Mouse (Mus musculus) intestine, postnatal 0 days (tissue): ENCODE results near the gene Prr5l. TPM values are rescaled to one million over a fixed set of nuclear protein-coding genes. Genes with fewer than 3 reads are reported as not detected.

Source experiments
- ATAC-seq: fragments of 200-750 bp; cut with Nextera tagmentation; 2 replicates; pipeline ENCODE4 v1.8.0; 2017; ENCODE audit warnings: mild to moderate bottlenecking, moderate TSS enrichment, moderate library complexity
- H3K27ac ChIP-seq: fragments of 300-500 bp; sonication (generic); 2 replicates; pipeline ENCODE4 v1.5.1; 2014; ENCODE audit warnings: mild to moderate bottlenecking, low read depth, low read length, moderate library complexity
- H3K27me3 ChIP-seq: fragments of 300-500 bp; sonication (generic); replicated peaks from 2 replicates; pipeline ENCODE4 v1.6.1; 2014; ENCODE audit warnings: low read length, mixed read lengths; ENCODE audit not compliant: control insufficient read depth, insufficient read depth
- H3K36me3 ChIP-seq: fragments of 300-500 bp; sonication (generic); 2 replicates; pipeline ENCODE4 v1.6.1; 2014; ENCODE audit warnings: mild to moderate bottlenecking, moderate library complexity; ENCODE audit not compliant: control insufficient read depth, insufficient read depth
- H3K4me1 ChIP-seq: fragments of 300-500 bp; sonication (generic); replicated peaks from 2 replicates; pipeline ENCODE4 v1.6.1; 2014; ENCODE audit warnings: antibody characterized with exemption, low read length, mixed read lengths; ENCODE audit not compliant: control insufficient read depth, insufficient read depth
- H3K4me2 ChIP-seq: fragments of 300-500 bp; sonication (generic); replicated peaks from 2 replicates; pipeline ENCODE4 v1.6.1; 2014; ENCODE audit warnings: low read depth, mild to moderate bottlenecking, moderate library complexity
- H3K4me3 ChIP-seq: fragments of 300-500 bp; sonication (generic); 2 replicates; pipeline ENCODE4 v1.5.1; 2014; ENCODE audit warnings: low read depth, low read length
- H3K9ac ChIP-seq: fragments of 300-500 bp; sonication (generic); 2 replicates; pipeline ENCODE4 v1.6.1; 2014; ENCODE audit warnings: mild to moderate bottlenecking, low read depth, low read length
- H3K9me3 ChIP-seq: fragments of 300-500 bp; sonication (generic); 2 replicates; pipeline ENCODE4 v1.6.1; 2016; ENCODE audit warnings: mixed run types; ENCODE audit not compliant: control insufficient read depth
- CTCF ChIP-seq: sonication (generic); IDR thresholded peaks from 2 replicates; pipeline ENCODE4 v1.5.1; 2016; ENCODE audit warnings: low read depth, mild to moderate bottlenecking, control low read depth, antibody characterized with exemption, moderate library complexity
- WGBS: fragments of 180-500 bp; shearing (Covaris S2); extraction: QIAGEN DNeasy Blood & Tissue Kit; methylation state at CpG from one replicate; pipeline ENCODE4 v1.1.7; 2014; 5-methylcytosine and 5-hydroxymethylcytosine counted together
- polyA plus RNA-seq: library from polyadenylated mRNA; unstranded; fragments of >200 nt; fragmentation: Nextera tagmentation; extraction: Ambion mirVana; gene quantifications from 2 replicates; pipeline ENCODE4 v1.2.1, GENCODE M21; 2015

Prr5l gene
- polyA plus RNA-seq, 1 experiment from 2014 or later = 36.4 TPM

DNA sequence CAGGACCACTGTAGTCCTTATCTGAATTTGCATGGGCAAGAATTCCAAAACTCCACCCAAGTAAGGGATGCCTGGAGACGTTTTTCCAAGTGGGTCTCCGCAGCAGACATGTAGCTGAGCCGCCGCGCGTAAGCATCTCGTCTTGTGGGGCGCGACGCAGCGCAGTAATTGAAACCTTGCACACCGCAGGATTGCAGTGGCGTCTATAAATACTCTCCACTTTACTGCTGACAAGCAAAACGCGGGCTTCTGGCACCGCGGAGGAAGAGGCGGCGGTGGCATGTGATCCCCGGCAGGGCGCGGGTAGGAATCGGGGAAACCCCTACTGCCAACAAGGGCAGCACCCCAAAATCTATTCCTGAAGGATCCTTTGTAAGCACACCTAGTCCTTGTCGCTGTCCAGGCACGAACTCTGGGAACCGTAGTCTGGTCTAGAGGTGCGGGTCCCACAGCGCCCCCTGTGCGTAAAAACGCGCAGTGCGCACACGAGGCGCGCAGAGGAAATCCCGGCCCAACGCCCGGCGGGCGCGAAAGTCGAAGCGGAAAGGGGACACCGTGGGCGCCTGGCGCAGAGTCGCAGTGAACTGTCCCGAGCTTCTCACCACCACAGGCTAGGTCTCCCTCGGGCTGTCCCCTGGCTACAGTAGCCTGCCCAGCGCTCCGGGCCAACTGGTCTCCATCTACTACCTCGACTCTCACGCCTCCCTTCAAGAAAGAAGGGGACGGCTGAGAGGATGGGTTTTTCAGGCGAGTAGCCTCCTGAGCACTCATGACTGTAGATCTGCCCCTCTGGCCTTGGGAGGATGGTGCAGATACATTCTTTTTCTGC, 86.3 kb downstream of the Prr5l start:
- Histone ChIP-seq H3K9ac (peak overlapping the region; percentile 62), H3K27ac (peak overlapping the region; percentile 74), H3K27me3 (0 out of 2 replicates have a peak, but pooled peaks cover 5% of the 10 kb centered on the region), H3K4me2 (peak overlapping the region; percentile 87), H3K36me3 (no peaks in the 10 kb centered on the region), H3K9me3 (no peaks in the 10 kb centered on the region), H3K4me3 (peak overlapping the region; percentile 57), H3K4me1 (peaks cover 3% of the 10 kb centered on the region)
- 2% methylated on average over 55 of the region's 55 CpGs for WGBS
- TF ChIP-seq CTCF = peak; percentile 94
- peak; percentile 77 for ATAC-seq

- no peak overlapping the region for H3K27ac ChIP-seq
- ATAC-seq = no peak
Observed at GRCm38 (mm10) chr2:101792130-101792529, 90.7 kb downstream of the Prr5l start.

DNA sequence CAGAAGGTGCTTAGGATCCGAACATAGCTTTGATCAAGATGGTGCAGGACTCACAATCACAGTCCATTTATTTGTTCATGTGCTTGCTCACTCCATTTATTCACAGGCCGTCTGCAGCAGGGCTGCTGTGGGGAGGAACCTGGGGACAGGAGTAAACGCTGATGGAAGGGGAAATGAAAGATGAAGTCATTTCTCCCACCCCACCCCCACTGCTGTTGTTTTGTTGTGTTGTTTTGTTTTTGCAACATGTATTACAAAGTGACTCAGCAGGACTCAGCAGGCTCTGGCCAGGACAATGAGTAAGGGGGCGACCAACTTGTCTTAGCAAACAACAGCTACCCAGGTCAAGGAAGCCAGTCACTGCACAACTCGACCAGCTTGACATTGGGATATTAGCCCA, 99.6 kb downstream of the Prr5l start:
- TF ChIP-seq CTCF = no peak
- no peaks in the 10 kb centered on the region; the same call in 1 of the 2 replicates for H3K4me1 ChIP-seq
- no peak overlapping the region for H3K4me3 ChIP-seq
- no peaks in the 10 kb centered on the region for H3K27me3 ChIP-seq
- H3K36me3 ChIP-seq = no peaks in the 10 kb centered on the region
- no peaks in the 10 kb centered on the region for H3K9me3 ChIP-seq
- no peak overlapping the region for H3K9ac ChIP-seq
- ATAC-seq = no peak
- WGBS = 71% methylated on average over 5 of the region's 5 CpGs
- H3K4me2 ChIP-seq = no peak overlapping the region
- H3K27ac ChIP-seq = no peak overlapping the region

More at GRCm38 (mm10) chr2:101792130-101792529, 90.7 kb downstream of the Prr5l start:
- Histone ChIP-seq H3K27me3 (0 out of 2 replicates have a peak, but pooled peaks cover 5% of the 10 kb centered on the region), H3K9me3 (no peaks in the 10 kb centered on the region), H3K4me2 (no peak overlapping the region), H3K4me1 (peaks cover 3% of the 10 kb centered on the region), H3K36me3 (no peaks in the 10 kb centered on the region), H3K9ac (no peak overlapping the region), H3K4me3 (no peak overlapping the region)
- 74% methylated on average over 4 of the region's 4 CpGs for whole genome bisulfite sequencing
- no peak for TF ChIP-seq CTCF

DNA sequence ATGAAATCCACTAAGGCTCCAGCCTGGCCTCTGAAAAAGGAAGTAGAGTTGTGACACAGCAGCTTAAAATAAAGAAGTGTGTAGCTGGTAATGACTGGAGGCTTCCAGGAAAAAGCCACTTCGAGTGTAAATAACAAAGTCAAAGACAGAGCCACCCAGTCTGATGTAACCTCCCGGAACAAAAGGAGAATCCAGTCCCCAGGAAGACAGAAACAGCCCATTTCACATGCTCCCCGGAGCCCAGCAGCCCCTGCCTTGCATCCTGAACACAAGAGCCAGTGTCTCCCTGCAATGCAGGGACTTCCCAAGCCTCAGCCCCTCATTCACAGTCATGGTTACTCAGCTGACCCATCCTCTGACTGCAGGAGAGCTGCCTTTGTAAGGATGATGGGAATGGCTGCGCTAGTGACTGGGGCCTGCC, 101.5 kb downstream of the Prr5l start:
- Histone ChIP-seq H3K4me2 (no peak overlapping the region), H3K27me3 (no peaks in the 10 kb centered on the region), H3K9ac (no peak overlapping the region), H3K4me3 (no peak overlapping the region), H3K4me1 (no peaks in the 10 kb centered on the region; the same call in 1 of the 2 replicates), H3K36me3 (no peaks in the 10 kb centered on the region), H3K9me3 (no peaks in the 10 kb centered on the region), H3K27ac (no peak overlapping the region; the same call in 1 of the 2 replicates)
- 60% methylated on average over 4 of the region's 4 CpGs for WGBS
- ATAC-seq = no peak
- TF ChIP-seq CTCF = no peak

DNA sequence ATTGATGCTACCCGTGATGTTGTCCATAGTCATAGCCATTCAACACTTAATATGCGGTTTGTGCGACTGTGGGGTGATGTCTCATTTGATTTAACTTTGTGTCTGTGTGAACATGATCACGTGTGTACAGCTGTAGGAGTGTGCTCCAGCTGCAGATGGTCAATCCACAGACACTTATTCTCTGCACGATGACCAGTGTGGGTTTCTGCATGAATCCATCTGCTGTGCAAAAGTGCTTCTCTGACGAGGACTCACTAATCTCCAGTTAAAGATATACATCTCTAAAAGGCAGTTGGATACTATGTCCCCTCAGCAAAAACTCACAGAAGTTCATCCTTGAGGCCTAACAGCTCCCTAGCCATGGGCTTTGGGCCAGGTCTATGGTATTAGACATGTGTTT, 104.7 kb downstream of the Prr5l start:
- H3K4me2 ChIP-seq = no peak overlapping the region
- WGBS = 86% methylated on average over 6 of the region's 6 CpGs
- H3K4me1 ChIP-seq = no peaks in the 10 kb centered on the region; the same call in 1 of the 2 replicates

GRCm38 (mm10) chr2:101763503-101763902, 119.3 kb downstream of the Prr5l start:
- Histone ChIP-seq H3K27me3 (no peaks in the 10 kb centered on the region), H3K4me1 (no peaks in the 10 kb centered on the region), H3K9ac (no peak overlapping the region), H3K4me2 (no peak overlapping the region), H3K4me3 (no peak overlapping the region), H3K9me3 (no peaks in the 10 kb centered on the region), H3K36me3 (peaks cover 4% of the 10 kb centered on the region), H3K27ac (peak overlapping the region; percentile 55)
- no peak for ATAC-seq
- TF ChIP-seq CTCF = no peak
- 87% methylated on average over 5 of the region's 5 CpGs for WGBS

More for the DNA sequence above, 104.7 kb downstream of the Prr5l start:
- ATAC-seq = no peak
- Histone ChIP-seq H3K27ac (no peak overlapping the region), H3K9ac (no peak overlapping the region), H3K9me3 (no peaks in the 10 kb centered on the region), H3K27me3 (no peaks in the 10 kb centered on the region), H3K4me3 (no peak overlapping the region), H3K36me3 (no peaks in the 10 kb centered on the region; the same call in 1 of the 2 replicates)
- no peak for TF ChIP-seq CTCF
